7 mouse cellular contexts compared by ENCODE assay signal in the genomic region with DNA sequence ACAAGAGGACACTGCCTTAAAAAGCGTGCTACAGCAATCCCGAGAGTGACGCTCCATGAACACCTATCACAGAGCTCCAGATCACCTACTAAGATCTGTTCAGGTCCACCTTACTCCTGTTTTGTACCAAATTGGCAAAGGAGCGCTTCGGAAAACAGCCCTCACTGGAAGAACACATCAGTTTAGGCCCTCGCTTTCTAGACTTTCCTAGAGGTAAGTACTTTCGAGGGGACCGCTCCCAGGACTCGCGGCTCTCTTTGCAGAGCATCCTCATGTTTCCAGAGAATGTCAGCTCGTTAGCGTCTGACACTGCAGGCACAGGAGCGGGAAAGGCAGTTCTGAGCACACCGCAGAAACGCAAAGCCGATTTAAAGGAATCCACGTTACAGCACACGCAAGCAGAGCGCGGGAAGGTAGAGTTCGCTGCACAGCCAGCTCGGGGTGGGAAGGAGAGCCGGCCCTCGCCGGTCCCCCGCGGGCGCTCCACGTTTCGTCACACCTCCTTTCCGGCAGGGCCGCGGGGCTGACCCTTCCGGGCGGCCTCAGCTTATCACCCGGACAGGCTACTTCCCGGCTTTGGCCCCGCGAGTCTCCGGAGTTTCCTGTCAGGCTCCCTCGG. TPM values are rescaled to one million over a fixed set of nuclear protein-coding genes. Genes with fewer than 3 reads are reported as not detected.
DNase-seq lines count a peak whose midpoint lies in the region; ATAC-seq and TF ChIP-seq lines count a peak whose summit lies in the region.

Gene Fer, plus strand, starts transcription at position 51 of the 619 bp plus-strand sequence.

- H3K9ac ChIP-seq in midbrain, embryonic 13.5 days (replicated peaks): peak within 1 kb of the TSS; percentile 92

- peaks cover 5% of the 10 kb centered on the region; the same call in 1 of the 2 replicates for H3K4me1 ChIP-seq in testis, adult 2 months (ENCODE audit: control insufficient read depth, insufficient read depth, low read length)
- no peaks in the 10 kb centered on the region for H3K4me1 ChIP-seq in cortical plate, adult 2 months (ENCODE audit: control insufficient read depth, insufficient read depth, low read length)
- peaks cover 24% of the 10 kb centered on the region for H3K4me1 ChIP-seq in heart, embryonic 10.5 days
- H3K4me1 ChIP-seq in midbrain, embryonic 13.5 days (replicated peaks): peaks cover 16% of the 10 kb centered on the region; the same call in 1 of the 2 replicates

- no peaks in the 10 kb centered on the region for H3K27me3 ChIP-seq in testis, adult 2 months (ENCODE audit: control insufficient read depth, insufficient read depth, low read length)
- H3K27me3 ChIP-seq in heart, embryonic 10.5 days (ENCODE audit: insufficient read depth, poor library complexity, severe bottlenecking): no peaks in the 10 kb centered on the region
- H3K27me3 ChIP-seq in midbrain, embryonic 13.5 days: 0 out of 2 replicates have a peak, but pooled peaks cover 6% of the 10 kb centered on the region

- DNase-seq in testis, postnatal 10 days (ENCODE audit: low spot score): no peak
- no peak for DNase-seq in heart, embryonic 10.5 days (ENCODE audit: low spot score)
- no peak for DNase-seq in layer of hippocampus, postnatal 14 days (ENCODE audit: low spot score in 2 of 2)
- DNase-seq in cerebellum, postnatal 10 days: no peak

- peak within 1 kb of the TSS; percentile 93 for H3K27ac ChIP-seq in testis, adult 2 months (ENCODE audit: control insufficient read depth, insufficient read depth, low read depth, low read length)
- peak within 1 kb of the TSS; percentile 93 for H3K27ac ChIP-seq in cortical plate, adult 2 months (ENCODE audit: insufficient read depth, low read length)
- peak within 1 kb of the TSS; percentile 95 for H3K27ac ChIP-seq in heart, embryonic 10.5 days
- peak within 1 kb of the TSS; percentile 93 for H3K27ac ChIP-seq in midbrain, embryonic 13.5 days

- peak within 1 kb of the TSS; percentile 92 for H3K4me3 ChIP-seq in testis, adult 2 months (ENCODE audit: control insufficient read depth, low read depth, low read length)
- peak within 1 kb of the TSS; percentile 52 for H3K4me3 ChIP-seq in cortical plate, adult 2 months (ENCODE audit: insufficient read depth, low read length)
- H3K4me3 ChIP-seq in heart, embryonic 10.5 days: peak within 1 kb of the TSS; percentile 97
- peak within 1 kb of the TSS; percentile 87 for H3K4me3 ChIP-seq in midbrain, embryonic 13.5 days (replicated peaks)

- peak within 1 kb of the TSS; percentile 85 for H3K4me2 ChIP-seq in midbrain, embryonic 13.5 days (replicated peaks)

- no peak for TF ChIP-seq POLR2A in testis, adult 2 months (IDR thresholded peaks at IDR 0.05; ENCODE audit: control insufficient read depth, low read depth, low read length)
- TF ChIP-seq POLR2A in cortical plate, adult 2 months (IDR thresholded peaks at IDR 0.05; ENCODE audit: extremely low read depth, insufficient read depth, low read length): no peak

- under 1% methylated on average over 41 of the region's 41 CpGs for WGBS in heart, embryonic 10.5 days
- WGBS in midbrain, embryonic 13.5 days: under 1% methylated on average over 41 of the region's 41 CpGs

- H3K9me3 ChIP-seq in heart, embryonic 10.5 days: no peaks in the 10 kb centered on the region
- no peaks in the 10 kb centered on the region for H3K9me3 ChIP-seq in midbrain, embryonic 13.5 days

- TF ChIP-seq CTCF in testis, adult 2 months (IDR thresholded peaks at IDR 0.05; ENCODE audit: control insufficient read depth, insufficient read depth, insufficient replicate concordance, low read depth, low read length): no peak
- TF ChIP-seq CTCF in cortical plate, adult 2 months (IDR thresholded peaks at IDR 0.05; ENCODE audit: extremely low read depth, insufficient read depth, low read length): no peak

- no peak for ATAC-seq in midbrain, embryonic 13.5 days

- H3K36me3 ChIP-seq in testis, adult 2 months (ENCODE audit: control insufficient read depth, insufficient read depth, low read length): no peaks in the 10 kb centered on the region
- H3K36me3 ChIP-seq in heart, embryonic 10.5 days: no peaks in the 10 kb centered on the region
- H3K36me3 ChIP-seq in midbrain, embryonic 13.5 days: no peaks in the 10 kb centered on the region

RNA-seq across cellular contexts. Expression of gene Fer, which starts in this region (rescaled TPM):
- polyA plus RNA-seq in testis, adult 2 months (2012; rRNA removed): 11.5 TPM in 2 replicates
- polyA plus RNA-seq in cortical plate, adult 2 months (2012; rRNA removed): 9.8 and 10.5 TPM in 2 replicates
- polyA plus RNA-seq in heart, embryonic 10.5 days (2016; fragmentation: Nextera tagmentation; extraction: Ambion mirVana): 26.4 and 28.1 TPM in 2 replicates
- 10 to 100 TPM; 32.5 to 33.0 TPM for total RNA-seq in layer of hippocampus, postnatal 14 days (2021)
- polyA plus RNA-seq in midbrain, embryonic 13.5 days (2015; fragmentation: Nextera tagmentation; extraction: Ambion mirVana): 32.3 and 35.4 TPM in 2 replicates
